Mouse (Mus musculus) intestine, embryonic 14.5 days (tissue): ENCODE data around the gene AI467606. TPM values are rescaled to one million over a fixed set of nuclear protein-coding genes. Genes with fewer than 3 reads are reported as not detected.

Experiments
- ATAC-seq: fragments of 200-750 bp; cut with Nextera tagmentation; replicated peaks from 2 replicates; pipeline ENCODE4 v1.8.0; 2017; ENCODE audit warnings: low read depth, moderate number of reproducible peaks, moderate TSS enrichment, moderate library complexity; ENCODE audit not compliant: low FRiP score, low TSS enrichment
- DNase-seq: peaks from one replicate; pipeline ENCODE4 v3.0.0-alpha.2; 2018; ENCODE audit warnings: low spot score
- H3K27ac ChIP-seq: fragments of 300-500 bp; sonication (generic); 2 replicates; pipeline ENCODE4 v1.5.1; 2014; ENCODE audit warnings: low read depth, mild to moderate bottlenecking, control low read depth
- H3K27me3 ChIP-seq: fragments of 300-500 bp; sonication (generic); replicated peaks from 2 replicates; pipeline ENCODE4 v1.6.1; 2014; ENCODE audit warnings: low read length, control low read depth; ENCODE audit not compliant: control insufficient read depth, insufficient read depth
- H3K36me3 ChIP-seq: fragments of 300-500 bp; sonication (generic); 2 replicates; pipeline ENCODE4 v1.6.1; 2014; ENCODE audit warnings: low read length, control low read depth; ENCODE audit not compliant: control insufficient read depth, insufficient read depth
- H3K4me1 ChIP-seq: fragments of 300-500 bp; sonication (generic); replicated peaks from 2 replicates; pipeline ENCODE4 v1.6.1; 2014; ENCODE audit warnings: low read length, control low read depth, mixed read lengths; ENCODE audit not compliant: control insufficient read depth, insufficient read depth
- H3K4me2 ChIP-seq: fragments of 300-500 bp; sonication (generic); 2 replicates; pipeline ENCODE4 v1.6.1; 2014; ENCODE audit warnings: low read length
- H3K4me3 ChIP-seq: fragments of 300-500 bp; sonication (generic); 2 replicates; pipeline ENCODE4 v1.5.1; 2014; ENCODE audit warnings: low read depth, low read length, control low read depth, mixed read lengths
- H3K9ac ChIP-seq: fragments of 300-500 bp; sonication (generic); 2 replicates; pipeline ENCODE4 v1.6.1; 2014; ENCODE audit warnings: mild to moderate bottlenecking, low read length
- H3K9me3 ChIP-seq: fragments of 300-500 bp; sonication (generic); 2 replicates; pipeline ENCODE4 v1.6.1; 2016; ENCODE audit warnings: low read length, control low read depth; ENCODE audit not compliant: control insufficient read depth
- WGBS: fragments of 180-500 bp; shearing (Covaris S2); extraction: QIAGEN DNeasy Blood & Tissue Kit; methylation state at CpG from one replicate; pipeline ENCODE4 v1.1.7; 2014; 5-methylcytosine and 5-hydroxymethylcytosine counted together
- polyA plus RNA-seq: library from polyadenylated mRNA; unstranded; fragments of >200 nt; fragmentation: Nextera tagmentation; extraction: Ambion mirVana; gene quantifications from 2 replicates; pipeline ENCODE4 v1.2.1, GENCODE M21; 2014

AI467606 gene
- polyA plus RNA-seq, 1 experiment from 2014 or later, result 3.9 TPM

GRCm38 (mm10) chr7:127129638-127130037, 38.5 kb downstream of the AI467606 start:
- 15% methylated on average over 4 of the region's 4 CpGs for WGBS
- Histone ChIP-seq H3K4me3 (no peak overlapping the region), H3K4me1 (no peaks in the 10 kb centered on the region), H3K4me2 (no peak overlapping the region), H3K27ac (no peak overlapping the region), H3K27me3 (no peaks in the 10 kb centered on the region), H3K9ac (no peak overlapping the region), H3K36me3 (no peaks in the 10 kb centered on the region), H3K9me3 (0 out of 2 replicates have a peak, but pooled peaks cover 2% of the 10 kb centered on the region)
- ATAC-seq (no peak), DNase-seq (no peak)

- Histone ChIP-seq H3K27me3 (no peaks in the 10 kb centered on the region), H3K4me3 (no peak overlapping the region), H3K36me3 (no peaks in the 10 kb centered on the region), H3K27ac (no peak overlapping the region), H3K4me1 (no peaks in the 10 kb centered on the region), H3K9me3 (no peaks in the 10 kb centered on the region), H3K4me2 (no peak overlapping the region), H3K9ac (no peak overlapping the region)
- WGBS, result 78% methylated on average over 5 of the region's 5 CpGs
- DNase-seq, result no peak
- no peak for ATAC-seq
These were observed 42.0 kb downstream of the AI467606 start for GRCm38 (mm10) chr7:127133125-127133524.

- H3K4me1 ChIP-seq, result no peaks in the 10 kb centered on the region
These were observed 43.8 kb downstream of the AI467606 start for GRCm38 (mm10) chr7:127134821-127135447.

GRCm38 (mm10) chr7:127136181-127137071, 45.3 kb downstream of the AI467606 start:
- no peak overlapping the region for H3K4me2 ChIP-seq
- H3K27ac ChIP-seq, result no peak overlapping the region
- 85% methylated on average over 22 of the region's 22 CpGs for WGBS
- ATAC-seq, result no peak
- H3K4me3 ChIP-seq, result no peak overlapping the region
- no peak overlapping the region for H3K9ac ChIP-seq
- DNase-seq, result no peak
- no peaks in the 10 kb centered on the region for H3K36me3 ChIP-seq
- H3K9me3 ChIP-seq, result no peaks in the 10 kb centered on the region
- H3K27me3 ChIP-seq, result no peaks in the 10 kb centered on the region
- H3K4me1 ChIP-seq, result no peaks in the 10 kb centered on the region

More at GRCm38 (mm10) chr7:127134821-127135447, 43.8 kb downstream of the AI467606 start:
- H3K27ac ChIP-seq, result no peak overlapping the region
- H3K27me3 ChIP-seq, result no peaks in the 10 kb centered on the region
- ATAC-seq (no peak), DNase-seq (no peak)
- H3K9ac ChIP-seq, result no peak overlapping the region
- no peak overlapping the region for H3K4me3 ChIP-seq
- H3K36me3 ChIP-seq, result no peaks in the 10 kb centered on the region
- no peaks in the 10 kb centered on the region for H3K9me3 ChIP-seq
- H3K4me2 ChIP-seq, result no peak overlapping the region
- 77% methylated on average over 11 of the region's 11 CpGs for WGBS

- WGBS, result 69% methylated on average over 9 of the region's 9 CpGs
- no peaks in the 10 kb centered on the region for H3K4me1 ChIP-seq
- no peak for DNase-seq
- no peak within 1 kb of the TSS for H3K4me2 ChIP-seq
- H3K27ac ChIP-seq, result no peak within 1 kb of the TSS
- H3K4me3 ChIP-seq, result no peak within 1 kb of the TSS
- no peaks in the 10 kb centered on the region for H3K36me3 ChIP-seq
- H3K9ac ChIP-seq, result no peak within 1 kb of the TSS
- no peaks in the 10 kb centered on the region for H3K9me3 ChIP-seq
- no peaks in the 10 kb centered on the region for H3K27me3 ChIP-seq
- ATAC-seq, result no peak
These were observed 46.3 kb downstream of the AI467606 start, which contains the start of gene Spn for GRCm38 (mm10) chr7:127137262-127138017. TSS of gene Spn (minus strand) at chr7:127137823.

GRCm38 (mm10) chr7:127139100-127139499, 47.9 kb downstream of the AI467606 start:
- DNase-seq, result no peak
- H3K9ac ChIP-seq, result no peak overlapping the region
- H3K27ac ChIP-seq, result no peak overlapping the region
- H3K36me3 ChIP-seq, result no peaks in the 10 kb centered on the region
- H3K9me3 ChIP-seq, result no peaks in the 10 kb centered on the region
- ATAC-seq, result no peak
- H3K4me3 ChIP-seq, result no peak overlapping the region
- no peak overlapping the region for H3K4me2 ChIP-seq
- 88% methylated on average over 7 of the region's 7 CpGs for WGBS
- H3K27me3 ChIP-seq, result no peaks in the 10 kb centered on the region
- no peaks in the 10 kb centered on the region for H3K4me1 ChIP-seq

GRCm38 (mm10) chr7:127139562-127139961, 48.4 kb downstream of the AI467606 start:
- Histone ChIP-seq H3K4me1 (no peaks in the 10 kb centered on the region), H3K36me3 (no peaks in the 10 kb centered on the region), H3K27ac (no peak overlapping the region), H3K4me3 (no peak overlapping the region), H3K27me3 (no peaks in the 10 kb centered on the region), H3K9ac (no peak overlapping the region), H3K9me3 (no peaks in the 10 kb centered on the region), H3K4me2 (no peak overlapping the region)
- no peak for ATAC-seq
- WGBS, result 51% methylated on average over 5 of the region's 5 CpGs
- no peak for DNase-seq

- ATAC-seq, result no peak
- no peak overlapping the region for H3K9ac ChIP-seq
- DNase-seq, result no peak
- no peaks in the 10 kb centered on the region for H3K36me3 ChIP-seq
- 0 out of 2 replicates have a peak, but pooled peaks cover 3% of the 10 kb centered on the region for H3K4me1 ChIP-seq
- H3K9me3 ChIP-seq, result no peaks in the 10 kb centered on the region
- WGBS, result 62% methylated on average over 7 of the region's 7 CpGs
- no peaks in the 10 kb centered on the region for H3K27me3 ChIP-seq
- H3K4me2 ChIP-seq, result no peak overlapping the region
- H3K4me3 ChIP-seq, result no peak overlapping the region
- H3K27ac ChIP-seq, result no peak overlapping the region
These were observed 49.7 kb downstream of the AI467606 start for GRCm38 (mm10) chr7:127140623-127141404.
